Mouse (Mus musculus) frontal cortex, postnatal 14 days (tissue): ENCODE measurements around the gene Gstz1.
A peak's percentile ranks its signal among the peaks of the same experiment; 100 is the strongest.
"Not testable (repeated sequence)": the region's sequence is repeated elsewhere in the genome, so short reads cannot be mapped to it uniquely, and the experiment has no call there.

ENCODE experiments used
- DNase-seq, 2 experiments: peaks; one replicate each; pipeline ENCODE4 v3.0.0; 2022; ENCODE audit warnings: low spot score in 2 of 2

The Gstz1 gene

GRCm38 (mm10) chr12:87158099-87158498 lies 11.1 kb downstream of the Gstz1 start:
- DNase-seq, result no peak

DNA sequence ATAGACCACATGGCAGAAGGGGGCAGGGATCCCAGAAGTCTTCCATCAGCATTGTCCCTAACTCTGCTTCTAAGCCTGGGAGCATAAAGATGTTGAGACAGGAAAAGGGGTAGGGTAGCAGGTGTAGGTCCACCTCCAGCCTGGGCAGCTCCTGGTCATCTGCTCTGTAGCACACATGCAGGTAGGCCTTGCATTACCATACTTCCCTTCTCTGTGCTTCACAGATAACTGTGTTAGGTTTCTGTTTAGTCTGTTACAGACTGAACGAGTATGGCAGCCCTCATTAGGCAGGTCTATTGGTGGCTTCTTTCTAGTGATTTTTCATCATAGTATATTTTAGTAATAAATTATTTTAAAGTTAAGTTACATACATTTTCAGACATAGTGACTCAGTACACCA lies 13.3 kb downstream of the Gstz1 start:
- no peak for DNase-seq

DNA sequence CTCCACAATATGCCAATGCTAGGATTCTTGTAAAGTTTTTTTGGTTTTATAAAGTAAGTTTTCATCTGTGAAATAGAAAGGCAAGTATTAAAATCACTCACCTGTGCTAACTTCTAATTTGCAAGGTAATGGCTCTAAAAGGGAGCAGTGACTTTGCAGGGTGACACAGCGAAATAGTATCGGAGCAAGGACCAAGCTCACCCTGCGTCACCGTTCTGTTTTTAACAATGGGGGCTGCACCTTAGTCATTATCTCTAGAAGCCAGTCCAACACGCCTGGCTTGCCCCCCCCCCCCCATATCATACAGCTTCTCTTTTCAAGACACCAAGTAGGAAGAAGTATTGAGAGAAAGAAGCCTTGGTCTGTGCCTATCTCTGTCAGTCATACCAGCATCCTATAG lies 13.8 kb downstream of the Gstz1 start:
- no peak for DNase-seq

GRCm38 (mm10) chr12:87175194-87175946 lies 28.4 kb downstream of the Gstz1 start:
- DNase-seq, result no peak

- no peak for DNase-seq
Measured at GRCm38 (mm10) chr12:87177631-87178030, 30.7 kb downstream of the Gstz1 start.

GRCm38 (mm10) chr12:87193008-87193407 lies 46.0 kb downstream of the Gstz1 start:
- DNase-seq, result no peak

- DNase-seq, result no peak
Measured at GRCm38 (mm10) chr12:87195069-87195468, 48.1 kb downstream of the Gstz1 start.

- no peak for DNase-seq
Measured at GRCm38 (mm10) chr12:87196310-87196709, 49.3 kb downstream of the Gstz1 start.

- no peak for DNase-seq
Measured at GRCm38 (mm10) chr12:87198792-87199191, 51.8 kb downstream of the Gstz1 start.

- peak in 1 of 2 experiments; percentile 26 for DNase-seq
Measured at GRCm38 (mm10) chr12:87199206-87199972, 52.4 kb downstream of the Gstz1 start, which contains the start of gene Samd15. Gene Samd15, plus strand, starts transcription at chr12:87199723.

- peak; percentile 66 to 67 for DNase-seq
Measured at GRCm38 (mm10) chr12:87199973-87200586, 53.1 kb downstream of the Gstz1 start, which contains the start of gene Tmed8. Gene Tmed8, minus strand, starts transcription at chr12:87200454.

DNA sequence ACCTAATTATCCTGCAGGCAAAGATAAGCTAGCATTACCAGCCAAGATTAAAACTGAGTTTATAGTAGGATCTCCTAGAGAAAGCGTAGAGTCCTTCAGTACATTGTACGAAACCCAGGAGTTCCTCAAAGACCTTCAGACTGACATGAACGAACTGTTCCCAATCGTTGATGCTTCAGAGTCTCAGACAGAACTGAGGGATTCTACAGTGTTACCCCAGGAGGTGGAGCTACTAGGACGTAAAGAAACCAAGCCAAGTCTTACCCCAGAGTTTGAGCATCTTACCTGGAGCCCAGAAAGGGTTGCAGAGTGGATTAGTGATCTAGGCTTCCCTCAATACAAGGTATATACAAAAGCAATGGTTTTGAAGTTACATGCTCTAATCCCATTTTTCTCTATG lies 54.7 kb downstream of the Gstz1 start:
- DNase-seq, result no peak

DNA sequence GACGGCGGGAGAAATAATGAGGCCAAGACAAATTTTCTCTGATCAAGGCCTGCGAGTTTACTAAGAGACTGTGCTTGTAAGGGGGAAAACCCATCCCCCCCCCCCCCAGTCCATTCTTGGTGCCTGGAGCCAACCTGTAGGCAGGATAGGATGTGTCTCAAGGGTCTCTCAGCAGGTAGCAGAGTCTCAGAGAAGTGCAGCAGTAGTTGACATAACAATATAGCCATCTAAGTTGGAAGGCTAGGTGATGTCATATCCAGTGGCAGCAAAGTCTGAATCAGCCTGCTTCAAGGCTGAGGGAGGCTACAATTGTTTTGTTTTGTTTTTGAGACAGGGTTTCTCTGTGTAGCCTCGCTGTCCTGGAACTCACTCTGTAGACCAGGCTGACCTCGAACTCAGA lies 58.8 kb downstream of the Gstz1 start:
- DNase-seq, result not testable (repeated sequence)

DNA sequence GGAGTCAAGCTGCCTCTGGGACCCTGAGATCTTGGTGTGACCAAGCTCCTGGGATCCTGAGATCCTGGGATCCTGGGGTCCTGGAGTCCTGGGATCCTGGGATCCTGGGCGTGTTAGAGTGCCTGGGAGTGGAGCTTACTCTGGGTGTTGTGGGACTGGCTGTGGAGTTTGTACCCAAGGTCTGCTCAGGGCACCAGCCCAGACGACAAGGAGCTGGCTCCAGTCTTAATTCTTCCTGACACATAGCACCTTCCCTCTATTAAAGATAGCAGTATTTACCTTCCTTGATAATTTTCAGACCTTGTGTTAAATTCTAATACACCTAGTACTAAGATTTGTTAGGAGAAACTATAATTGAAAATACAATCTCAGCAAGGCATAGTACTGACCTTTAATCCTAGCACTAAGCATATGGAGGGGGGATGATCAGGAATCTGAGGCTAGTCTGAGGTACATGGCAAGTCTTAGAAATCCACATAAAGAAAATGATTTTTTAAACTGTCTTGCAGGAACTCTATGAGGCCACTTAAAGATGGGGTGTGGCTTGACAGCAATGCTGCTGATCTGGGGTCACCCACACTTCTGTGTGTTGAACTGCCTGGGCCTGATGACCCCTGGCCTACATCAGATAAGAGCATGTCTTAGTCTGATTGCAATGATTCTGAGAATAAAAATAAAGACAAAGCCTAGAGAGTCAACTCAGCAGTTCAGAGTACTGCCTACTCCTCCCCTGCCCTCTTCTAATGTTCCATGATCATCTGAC lies 66.1 kb downstream of the Gstz1 start:
- DNase-seq, result no peak
